Mouse (Mus musculus): ENCODE data around the gene A930033H14Rik.

- TF ChIP-seq POLR2A (IDR thresholded peaks at IDR 0.05; ENCODE audit: low read depth, low read length) (no peak), CTCF (conservative IDR thresholded peaks at IDR 0.05; ENCODE audit: insufficient read depth, insufficient read length, low read depth, low read length) (no peak)
Observed at GRCm38 (mm10) chr10:69221955-69222354, 9.1 kb upstream of the A930033H14Rik start.
